Mouse (Mus musculus) heart, adult 8-10 months (tissue): Measurements from ENCODE around the gene Enox1. TPM values are rescaled to one million over a fixed set of nuclear protein-coding genes. Genes with fewer than 3 reads are reported as not detected.

ENCODE experiments used
- DNase-seq: peaks from one replicate; pipeline ENCODE4 v3.0.0; 2022; ENCODE audit warnings: low spot score
- total RNA-seq, 4 experiments: library from RNA; stranded (reverse); gene quantifications; 2 replicates each; pipeline ENCODE4 v1.2.4; 2022

Enox1 gene
- total RNA-seq, 4 experiments from 2014 or later = 0.50 to 1.4 (median 0.59) TPM

- no peak for DNase-seq
These were observed 521.4 kb downstream of the Enox1 start for GRCm38 (mm10) chr14:77677951-77678350.

DNA sequence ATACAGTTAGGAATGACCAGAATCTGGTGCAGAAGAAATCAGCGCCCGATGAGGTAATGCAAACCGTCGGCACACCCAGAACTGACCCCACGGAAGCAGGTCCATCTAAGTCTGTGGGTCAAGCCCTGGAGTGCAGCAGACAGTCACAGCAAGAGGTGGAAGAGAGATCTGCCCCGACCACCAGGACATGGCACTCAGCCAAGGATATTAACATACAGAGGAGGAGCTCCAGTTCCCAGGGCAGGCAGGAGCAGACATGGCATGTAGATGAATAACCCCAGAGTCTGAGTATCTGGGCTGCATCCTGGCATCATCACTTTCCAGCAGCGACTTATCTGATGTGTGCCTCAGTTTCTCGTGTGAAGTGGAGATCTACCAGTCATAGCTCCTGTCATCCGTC is 523.3 kb downstream of the Enox1 start:
- DNase-seq = no peak

DNA sequence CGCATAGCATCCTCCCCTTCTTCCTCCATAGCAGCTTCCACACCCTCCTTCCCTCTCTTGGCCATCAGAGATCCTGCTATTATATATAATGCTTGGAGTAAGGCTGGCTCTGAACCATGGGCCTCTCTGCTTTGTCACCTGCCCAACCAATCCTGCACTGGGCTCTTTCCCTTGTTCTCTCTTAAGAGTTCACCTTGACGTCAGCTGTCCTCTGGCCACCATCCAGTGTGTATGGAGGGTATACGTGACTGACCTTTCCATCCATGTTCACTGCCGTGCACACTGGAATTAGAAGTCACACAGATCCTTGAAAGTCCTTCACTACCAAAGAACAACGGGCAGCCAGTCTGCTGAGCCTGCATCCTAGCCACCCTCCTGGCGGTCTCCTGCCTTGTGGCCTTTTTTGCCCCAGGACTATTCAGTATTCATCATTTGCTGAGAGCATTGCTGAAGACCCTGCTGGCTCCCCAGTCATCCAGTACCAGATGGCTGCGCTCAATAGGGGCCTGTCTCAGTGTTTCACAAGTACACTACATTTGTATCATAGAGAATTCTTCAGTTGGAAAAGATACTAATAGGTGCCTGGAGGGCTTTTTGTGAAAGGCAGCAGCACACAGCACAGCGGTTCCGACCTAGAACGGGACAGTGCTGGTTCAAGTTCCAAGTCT is 526.5 kb downstream of the Enox1 start:
- DNase-seq = no peak

- DNase-seq = no peak
These were observed 533.3 kb downstream of the Enox1 start for GRCm38 (mm10) chr14:77689816-77690215.

DNA sequence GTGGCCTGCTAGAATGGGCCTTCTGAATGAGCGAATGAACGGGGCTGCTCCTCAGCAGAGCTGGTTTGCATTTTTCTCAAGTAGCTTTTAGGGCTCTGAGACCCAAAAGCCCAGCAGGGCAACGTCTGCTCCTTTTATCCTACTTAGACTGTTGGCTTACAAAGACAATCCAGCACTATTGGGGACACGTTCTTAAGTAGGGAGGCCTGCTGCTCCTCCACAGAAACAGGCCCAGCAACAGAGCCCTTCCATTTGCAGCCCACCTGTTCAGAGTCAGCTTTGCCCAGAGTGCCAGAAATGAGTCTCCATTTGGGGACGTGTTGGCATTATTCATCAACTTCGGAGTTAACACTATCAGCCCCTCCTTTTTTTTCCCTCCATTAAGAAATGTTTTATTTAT is 548.4 kb downstream of the Enox1 start:
- no peak for DNase-seq

GRCm38 (mm10) chr14:77706511-77707246 is 550.1 kb downstream of the Enox1 start:
- DNase-seq = no peak

DNA sequence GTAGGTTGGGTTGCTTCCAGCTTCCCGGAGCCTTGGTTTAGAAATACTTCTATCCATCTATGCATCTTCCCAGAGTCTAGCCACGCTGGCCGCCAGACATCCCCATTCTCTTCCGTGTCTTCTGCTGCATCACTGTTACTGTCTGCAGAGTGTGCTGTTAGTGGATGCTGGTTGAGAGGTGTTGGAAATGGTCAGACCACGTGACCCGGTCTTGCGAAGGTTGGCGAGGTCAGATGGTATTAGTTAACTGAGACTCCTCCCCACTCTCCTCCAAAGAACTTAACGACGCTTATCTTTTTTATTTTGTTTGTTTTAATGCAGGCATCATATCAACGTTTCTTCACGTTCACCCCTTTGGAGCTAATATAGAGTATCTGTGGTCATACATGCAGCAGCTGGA is 550.7 kb downstream of the Enox1 start:
- DNase-seq = no peak

GRCm38 (mm10) chr14:77708354-77709150 is 552.0 kb downstream of the Enox1 start:
- DNase-seq = no peak

DNA sequence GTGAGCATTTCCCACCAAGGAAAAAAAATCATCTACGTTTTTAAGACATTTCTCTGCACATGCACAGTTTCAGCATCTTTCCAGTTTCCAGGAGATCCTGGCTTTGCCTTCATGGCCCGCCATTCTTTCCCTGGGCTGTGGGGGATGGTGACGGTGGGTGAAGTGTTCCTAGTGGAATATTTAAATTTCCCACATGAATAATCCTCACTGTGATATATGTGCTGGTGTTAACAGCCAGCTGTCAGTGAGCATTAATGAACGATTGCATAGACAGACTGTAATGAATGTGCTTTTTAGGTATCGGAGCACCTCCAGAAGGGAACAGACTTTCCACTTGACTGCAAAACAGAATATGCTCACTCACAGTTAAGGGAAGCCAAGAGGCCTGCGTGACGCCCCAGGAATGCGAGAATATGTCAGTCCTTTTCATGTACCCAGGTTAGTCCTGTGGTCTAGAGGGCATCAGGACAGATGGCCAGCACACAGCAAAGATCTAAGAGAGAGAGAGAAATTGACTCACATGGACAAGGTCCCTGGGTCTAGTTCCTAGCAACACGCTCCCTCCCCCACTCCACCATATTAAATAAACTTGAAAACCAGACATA is 558.5 kb downstream of the Enox1 start:
- no peak for DNase-seq

GRCm38 (mm10) chr14:77716981-77717380 is 560.4 kb downstream of the Enox1 start:
- DNase-seq = no peak

DNA sequence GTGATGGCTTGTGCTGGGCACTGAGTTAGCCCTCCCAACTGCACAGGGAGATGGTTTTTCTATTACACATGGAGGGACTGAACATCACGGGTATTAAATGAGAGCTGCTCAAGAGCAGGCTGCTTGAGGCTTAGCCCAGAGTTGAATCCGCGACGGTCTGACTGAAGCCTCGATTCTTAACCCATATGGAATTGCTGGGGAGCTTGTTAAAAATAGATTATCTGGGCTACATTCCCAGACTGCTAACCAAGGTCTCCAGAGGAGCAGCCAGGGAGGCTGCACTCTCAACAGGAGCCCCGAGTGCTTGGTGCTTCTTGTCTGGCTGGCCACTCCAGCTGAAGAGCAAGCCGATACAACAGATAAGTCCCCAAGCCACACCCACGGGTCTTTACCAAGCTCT is 562.3 kb downstream of the Enox1 start:
- peak; percentile 13 for DNase-seq

- DNase-seq = no peak
These were observed 581.5 kb downstream of the Enox1 start for GRCm38 (mm10) chr14:77738056-77738455.

- DNase-seq = no peak
These were observed 582.3 kb downstream of the Enox1 start for GRCm38 (mm10) chr14:77738751-77739365.

GRCm38 (mm10) chr14:77739376-77739775 is 582.8 kb downstream of the Enox1 start:
- DNase-seq = no peak

DNA sequence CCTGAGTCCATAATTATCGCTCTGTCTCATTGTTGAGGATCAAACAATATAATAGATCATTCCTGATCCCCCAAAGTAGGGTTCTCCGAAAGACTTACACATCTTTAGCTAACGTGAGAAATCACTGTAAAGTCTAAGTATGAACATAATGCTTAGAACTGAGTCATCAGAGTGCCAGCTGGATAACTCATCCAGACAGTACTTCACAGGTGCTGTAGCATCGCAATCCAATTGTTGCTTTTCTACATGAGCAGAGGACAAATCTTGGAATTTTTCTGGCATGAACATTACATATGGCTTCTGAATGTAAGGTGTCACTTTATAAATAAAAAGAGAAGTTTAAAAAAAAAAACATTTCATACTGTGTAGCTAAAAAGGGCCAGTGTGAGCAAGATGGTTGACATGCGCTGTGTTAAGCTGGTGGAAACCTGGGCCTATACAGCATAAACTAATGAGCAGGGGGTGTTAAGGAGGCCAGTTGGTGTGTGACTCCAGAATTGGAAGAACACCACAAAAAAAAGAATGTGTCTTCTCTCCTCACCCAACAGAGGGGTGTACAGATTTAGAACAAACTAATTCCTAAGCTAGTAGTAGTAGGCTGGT is 588.2 kb downstream of the Enox1 start:
- no peak for DNase-seq

- DNase-seq = no peak
These were observed 592.4 kb downstream of the Enox1 start for GRCm38 (mm10) chr14:77748920-77749319.

Other genes starting within 250 kb of the Enox1 start
- 1 to 10 TPM in 3 of 4 experiments, under 1 TPM in 1; 0.90 to 1.8 (median 1.3) TPM for gene Ccdc122, start 120.0 kb upstream of the Enox1 start, total RNA-seq
- 1 to 10 TPM; 2.4 to 4.3 (median 3.4) TPM for gene Lacc1, start 119.9 kb upstream of the Enox1 start, total RNA-seq